Mouse (Mus musculus): Measurements from ENCODE around the gene Mmp28.

Mmp28 gene

DNA sequence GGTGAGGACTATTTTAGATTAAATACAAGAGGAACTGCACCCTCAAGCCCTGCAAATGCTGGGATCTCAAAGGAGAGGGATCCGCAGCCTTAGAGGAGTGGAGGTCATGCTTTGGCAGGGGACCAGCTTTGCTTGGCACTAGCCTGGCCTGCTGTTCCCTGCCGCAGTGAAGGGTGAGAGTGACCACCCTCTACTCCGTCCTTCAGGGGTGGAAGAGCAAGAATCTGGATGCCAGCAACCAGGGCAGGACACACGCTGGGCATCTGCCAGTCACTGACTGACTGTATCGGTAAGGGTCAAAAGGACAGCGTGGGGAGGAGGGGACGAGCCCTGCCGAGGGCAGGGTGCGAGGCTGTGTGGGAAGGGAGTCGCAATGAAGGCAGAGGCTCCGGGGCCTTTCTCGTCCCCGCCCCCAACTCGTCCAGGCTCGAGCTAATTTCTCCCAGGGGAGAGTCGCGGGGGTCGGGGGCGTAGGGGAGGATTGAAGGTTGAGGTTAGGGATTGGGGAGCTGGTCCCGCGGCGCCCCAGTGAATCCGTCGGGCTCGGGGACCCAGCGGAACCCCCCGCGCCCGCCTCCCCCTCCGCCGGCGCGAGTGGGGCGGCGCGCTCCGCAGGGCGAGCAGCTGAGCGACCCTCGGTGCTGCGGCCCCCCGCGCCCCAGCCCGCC is 53.6 kb downstream of the Mmp28 start, which contains the start of gene Rasl10b:
Gene Rasl10b, plus strand, starts transcription at position 51 of the 668 bp plus-strand sequence.
- peak; percentile 40 to 46 for DNase-seq (ENCODE audit: low spot score in 2 of 2)

DNA sequence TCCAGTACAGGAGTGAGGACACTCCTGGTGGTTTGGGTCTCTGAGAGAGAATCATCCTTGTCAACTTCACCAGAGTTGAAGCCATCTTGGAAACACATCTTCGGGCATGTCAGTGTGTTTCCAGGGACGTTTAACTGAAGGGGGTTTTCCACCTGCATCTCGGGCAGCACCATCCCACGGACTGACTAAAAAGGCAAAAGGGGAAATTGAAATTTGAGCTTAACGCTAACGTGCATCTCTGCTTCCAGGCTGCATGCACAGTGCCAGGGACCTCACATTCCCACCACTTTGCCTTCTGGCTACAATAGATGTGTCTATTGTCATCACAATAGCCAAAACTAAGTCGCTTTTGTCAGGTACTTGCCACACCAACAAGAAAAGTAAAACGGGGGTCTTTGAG is 54.6 kb downstream of the Mmp28 start:
- no peak for DNase-seq (ENCODE audit: low spot score in 2 of 2)

DNA sequence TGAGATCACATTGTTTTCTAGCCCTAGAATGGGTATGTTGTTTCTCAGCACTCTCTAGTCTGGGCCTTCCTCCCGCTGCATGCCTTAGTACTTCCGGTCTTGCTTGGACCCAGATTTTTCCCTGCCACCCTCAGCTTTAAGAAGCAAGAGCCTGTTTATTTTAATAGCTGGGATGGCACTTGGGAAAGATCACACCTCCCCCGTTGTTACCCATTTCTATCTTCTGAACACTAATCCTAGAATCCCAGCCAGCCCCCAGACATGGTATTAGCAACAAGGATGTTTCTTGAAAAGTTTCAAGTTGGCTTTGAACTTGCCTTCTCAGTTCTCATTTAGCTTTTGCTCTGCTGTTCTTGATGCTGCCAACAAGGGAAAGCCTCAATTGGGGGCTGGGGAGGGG is 56.5 kb downstream of the Mmp28 start:
- DNase-seq (ENCODE audit: low spot score in 2 of 2), result no peak

DNA sequence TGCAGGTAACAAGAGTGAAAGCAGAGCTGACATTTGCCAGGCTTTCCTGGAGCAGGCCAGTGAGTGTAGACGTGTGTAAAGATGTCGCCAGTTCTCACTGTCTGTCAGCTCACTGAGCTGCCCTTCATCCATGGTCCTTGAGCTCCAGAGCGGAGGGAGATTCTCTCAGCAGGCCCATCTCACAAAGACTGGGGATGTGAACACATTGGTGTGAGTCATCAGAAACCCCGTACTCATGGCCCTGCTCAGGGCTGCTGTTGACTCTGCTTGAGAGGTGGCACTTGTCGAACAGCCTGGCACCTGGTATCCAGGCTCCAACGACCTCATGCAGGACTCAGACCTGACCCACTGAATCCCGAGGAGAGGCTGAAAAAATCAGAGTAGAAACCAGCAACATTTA is 59.1 kb downstream of the Mmp28 start:
- DNase-seq (ENCODE audit: low spot score in 2 of 2), result no peak

DNA sequence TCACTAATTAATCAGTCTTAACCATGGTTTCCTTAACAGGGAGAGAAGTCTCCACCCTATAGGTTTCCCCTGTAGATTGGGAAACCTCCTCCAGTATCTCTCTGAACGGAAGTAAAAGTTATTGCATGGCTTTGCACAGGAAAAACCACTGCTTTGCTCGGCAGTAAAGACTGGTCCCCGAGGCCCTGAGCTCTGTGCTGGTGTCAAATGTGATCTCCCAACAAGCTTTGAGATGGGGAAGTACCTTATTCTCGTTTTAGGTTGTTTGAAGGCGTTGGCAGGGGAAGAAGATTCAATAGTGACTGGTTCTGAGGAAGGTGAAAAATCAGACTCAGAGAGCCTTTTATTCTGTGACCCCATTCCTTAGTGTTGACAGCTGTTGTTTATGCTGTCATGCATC is 64.1 kb downstream of the Mmp28 start:
- no peak for DNase-seq (ENCODE audit: low spot score in 2 of 2)

DNA sequence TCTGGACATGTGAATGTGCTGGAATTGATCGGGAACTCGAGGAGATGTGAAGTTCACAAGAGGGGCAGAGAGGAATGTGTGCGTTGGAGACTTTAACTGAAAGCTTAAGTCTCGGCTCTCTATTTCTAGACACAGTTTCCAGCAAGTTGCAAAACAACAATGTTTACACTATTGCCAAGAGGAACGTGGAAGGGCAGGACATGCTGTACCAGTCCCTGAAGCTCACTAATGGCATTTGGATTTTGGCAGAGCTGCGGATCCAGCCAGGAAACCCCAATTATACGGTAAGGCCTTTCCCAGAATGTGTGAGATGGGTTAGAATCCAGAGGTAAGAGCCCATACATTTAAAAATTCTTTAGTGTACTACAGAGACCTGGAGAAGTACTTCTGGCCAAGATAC is 65.2 kb downstream of the Mmp28 start:
- DNase-seq (ENCODE audit: low spot score in 2 of 2), result no peak

DNA sequence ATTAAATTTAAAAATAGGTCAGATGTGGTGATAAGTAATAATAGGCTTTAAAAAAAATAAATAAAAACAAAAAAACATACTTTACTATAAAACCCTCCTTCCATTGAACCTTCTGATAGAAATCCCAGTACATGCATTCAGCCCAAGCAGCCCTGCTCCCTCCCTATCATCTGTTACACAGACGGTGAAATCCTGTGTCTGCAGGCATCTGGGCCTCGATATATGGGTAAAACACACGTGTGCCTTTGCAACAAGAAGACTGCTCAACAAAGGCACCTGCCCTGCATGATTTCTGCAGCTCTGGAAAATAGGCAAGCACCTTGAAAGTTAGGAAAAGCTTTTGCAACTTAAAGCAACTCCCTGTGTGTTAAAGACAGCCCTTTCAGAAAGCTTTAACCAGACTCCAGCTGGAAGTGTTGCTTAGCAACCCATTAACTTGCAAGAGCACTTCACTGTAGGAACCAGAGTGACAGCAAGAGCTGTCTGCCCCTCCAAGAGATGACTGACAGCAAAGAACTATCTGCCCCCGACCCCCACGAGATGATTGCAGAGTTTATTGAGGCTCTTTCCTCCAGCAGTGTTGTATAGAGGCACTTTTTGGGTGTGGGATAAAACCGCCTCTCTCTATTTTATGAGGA is 68.0 kb downstream of the Mmp28 start:
- no peak for DNase-seq (ENCODE audit: low spot score in 2 of 2)

DNA sequence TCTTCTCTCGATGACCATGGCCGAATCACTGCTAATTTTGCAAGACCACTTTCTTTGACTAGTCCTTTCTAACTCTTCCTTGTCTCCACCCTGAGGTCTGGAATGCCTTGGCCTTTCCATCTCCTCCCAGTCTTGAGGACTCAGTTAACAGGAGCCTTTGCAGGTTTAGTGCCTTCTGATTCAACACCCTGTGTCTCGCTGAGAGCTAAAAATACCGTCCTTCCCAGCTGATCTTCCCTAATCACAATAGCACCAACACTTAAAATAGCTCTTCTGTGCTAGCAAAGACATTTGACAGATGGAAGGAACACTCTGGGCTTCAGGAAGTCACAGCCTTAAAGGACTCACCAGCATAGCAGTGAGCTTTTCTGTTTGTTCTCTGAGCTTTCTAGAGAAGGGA is 69.8 kb downstream of the Mmp28 start:
- no peak for DNase-seq (ENCODE audit: low spot score in 2 of 2)
